Mouse (Mus musculus): ENCODE measurements around the gene Fbxl7. TPM values are rescaled to one million over a fixed set of nuclear protein-coding genes. Genes with fewer than 3 reads are reported as not detected.
A peak's percentile ranks its signal among the peaks of the same experiment; 100 is the strongest.

The Fbxl7 gene
- 3.6 and 3.7 TPM in 2 replicates for polyA plus RNA-seq (2015; fragmentation: Nextera tagmentation; extraction: Ambion mirVana)

DNA sequence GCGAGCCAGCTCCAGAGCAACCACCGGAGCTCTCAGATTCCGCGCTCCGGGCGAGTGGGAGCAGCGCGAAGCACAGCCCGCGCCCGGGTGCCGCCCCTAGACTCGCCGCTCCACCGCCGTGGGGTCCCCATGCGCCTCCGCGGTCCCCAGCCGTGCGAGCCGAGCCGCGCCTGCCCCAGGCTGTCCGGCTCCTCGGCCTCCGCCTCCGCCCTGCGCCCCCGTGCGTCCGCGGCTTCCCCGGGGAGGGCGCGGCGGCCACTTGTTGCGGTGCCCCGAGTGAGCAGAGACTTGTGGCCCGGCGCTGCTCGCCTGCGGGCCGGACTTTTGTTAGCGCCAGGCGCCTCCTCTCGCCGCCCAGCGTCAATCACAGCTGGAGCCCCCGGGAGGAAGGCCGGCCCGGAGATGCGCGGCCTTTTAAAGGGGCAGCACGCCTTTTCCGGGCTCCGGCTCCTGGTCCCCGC is at the start of gene Fbxl7:
Gene Fbxl7 (minus strand): TSS at position 330 of the 461 bp plus-strand sequence.
- Histone ChIP-seq H3K27ac (ENCODE audit: low read depth, low read length) (peak within 1 kb of the TSS; percentile 84), H3K4me1 (replicated peaks; ENCODE audit: control insufficient read depth, insufficient read depth, low read length) (no peaks in the 10 kb centered on the region), H3K27me3 (replicated peaks; ENCODE audit: control insufficient read depth, insufficient read depth, low read length) (peaks cover 14% of the 10 kb centered on the region; the same call in 1 of the 2 replicates), H3K9ac (ENCODE audit: low read depth, low read length) (peak within 1 kb of the TSS; percentile 62), H3K4me2 (replicated peaks; ENCODE audit: low read depth) (peak within 1 kb of the TSS; percentile 85), H3K36me3 (ENCODE audit: control insufficient read depth, insufficient read depth) (no peaks in the 10 kb centered on the region), H3K4me3 (ENCODE audit: low read depth, low read length) (peak within 1 kb of the TSS; percentile 68), H3K9me3 (ENCODE audit: control insufficient read depth) (no peaks in the 10 kb centered on the region)
- peak; percentile 71 for ATAC-seq
- under 1% methylated on average over 58 of the region's 58 CpGs for WGBS
- TF ChIP-seq CTCF (IDR thresholded peaks at IDR 0.05; ENCODE audit: low read depth): peak; percentile 61

GRCm38 (mm10) chr15:26922026-26922425 is 26.6 kb upstream of the Fbxl7 start:
- no peak overlapping the region for H3K9ac ChIP-seq (ENCODE audit: low read depth, low read length)
- no peak overlapping the region for H3K4me2 ChIP-seq (replicated peaks; ENCODE audit: low read depth)
- H3K36me3 ChIP-seq (ENCODE audit: control insufficient read depth, insufficient read depth): no peaks in the 10 kb centered on the region
- no peak overlapping the region for H3K27ac ChIP-seq (ENCODE audit: low read depth, low read length)
- no peak overlapping the region for H3K4me3 ChIP-seq (ENCODE audit: low read depth, low read length)
- no peaks in the 10 kb centered on the region for H3K27me3 ChIP-seq (replicated peaks; ENCODE audit: control insufficient read depth, insufficient read depth, low read length)
- no peaks in the 10 kb centered on the region for H3K4me1 ChIP-seq (replicated peaks; ENCODE audit: control insufficient read depth, insufficient read depth, low read length)
- WGBS: 82% methylated on average over 2 of the region's 2 CpGs
- H3K9me3 ChIP-seq (ENCODE audit: control insufficient read depth): no peaks in the 10 kb centered on the region
- ATAC-seq: no peak
- no peak for TF ChIP-seq CTCF (IDR thresholded peaks at IDR 0.05; ENCODE audit: low read depth)

- Histone ChIP-seq H3K27ac (ENCODE audit: low read depth, low read length) (no peak overlapping the region), H3K4me2 (replicated peaks; ENCODE audit: low read depth) (no peak overlapping the region), H3K4me1 (replicated peaks; ENCODE audit: control insufficient read depth, insufficient read depth, low read length) (no peaks in the 10 kb centered on the region), H3K9me3 (ENCODE audit: control insufficient read depth) (no peaks in the 10 kb centered on the region), H3K9ac (ENCODE audit: low read depth, low read length) (no peak overlapping the region), H3K4me3 (ENCODE audit: low read depth, low read length) (no peak overlapping the region), H3K36me3 (ENCODE audit: control insufficient read depth, insufficient read depth) (no peaks in the 10 kb centered on the region), H3K27me3 (replicated peaks; ENCODE audit: control insufficient read depth, insufficient read depth, low read length) (no peaks in the 10 kb centered on the region)
- TF ChIP-seq CTCF (IDR thresholded peaks at IDR 0.05; ENCODE audit: low read depth): no peak
- no peak for ATAC-seq
Observed at GRCm38 (mm10) chr15:26913427-26913826, 18.0 kb upstream of the Fbxl7 start.

GRCm38 (mm10) chr15:26895761-26896160 is 381 bp upstream of the Fbxl7 start:
- no peak for ATAC-seq
- H3K4me3 ChIP-seq (ENCODE audit: low read depth, low read length): peak overlapping the region; percentile 68
- H3K36me3 ChIP-seq (ENCODE audit: control insufficient read depth, insufficient read depth): no peaks in the 10 kb centered on the region
- peaks cover 14% of the 10 kb centered on the region; the same call in 1 of the 2 replicates for H3K27me3 ChIP-seq (replicated peaks; ENCODE audit: control insufficient read depth, insufficient read depth, low read length)
- H3K9me3 ChIP-seq (ENCODE audit: control insufficient read depth): no peaks in the 10 kb centered on the region
- TF ChIP-seq CTCF (IDR thresholded peaks at IDR 0.05; ENCODE audit: low read depth): no peak
- H3K9ac ChIP-seq (ENCODE audit: low read depth, low read length): peak overlapping the region; percentile 62
- under 1% methylated on average over 14 of the region's 14 CpGs for WGBS
- peak overlapping the region; percentile 84 for H3K27ac ChIP-seq (ENCODE audit: low read depth, low read length)
- H3K4me2 ChIP-seq (replicated peaks; ENCODE audit: low read depth): peak overlapping the region; percentile 85
- no peaks in the 10 kb centered on the region for H3K4me1 ChIP-seq (replicated peaks; ENCODE audit: control insufficient read depth, insufficient read depth, low read length)

DNA sequence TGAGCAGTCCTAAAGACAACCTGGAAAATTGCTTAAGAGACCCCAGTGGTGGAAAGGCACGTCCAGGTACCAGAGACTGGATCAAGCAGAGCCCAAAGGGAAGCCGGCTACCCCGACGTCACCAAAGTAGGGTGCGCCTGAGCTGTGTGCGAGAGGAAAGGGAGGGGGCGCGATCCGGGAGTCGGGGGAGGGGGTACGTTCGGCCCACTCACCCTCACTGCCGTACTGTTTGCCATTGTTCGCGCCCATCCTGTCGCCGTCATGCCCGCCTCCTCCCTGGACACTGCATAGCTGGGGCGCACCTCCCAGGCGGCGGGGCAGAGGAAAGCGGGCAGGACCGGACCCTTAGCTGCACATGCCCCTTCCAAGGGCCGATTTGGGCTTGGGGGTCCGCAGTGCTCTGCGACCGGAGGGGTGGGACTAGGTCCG is 565 bp downstream of the Fbxl7 start:
- Histone ChIP-seq H3K27me3 (replicated peaks; ENCODE audit: control insufficient read depth, insufficient read depth, low read length) (peaks cover 14% of the 10 kb centered on the region; the same call in 1 of the 2 replicates), H3K4me2 (replicated peaks; ENCODE audit: low read depth) (peak overlapping the region; percentile 85), H3K36me3 (ENCODE audit: control insufficient read depth, insufficient read depth) (no peaks in the 10 kb centered on the region), H3K9ac (ENCODE audit: low read depth, low read length) (peak overlapping the region; percentile 62), H3K4me1 (replicated peaks; ENCODE audit: control insufficient read depth, insufficient read depth, low read length) (no peaks in the 10 kb centered on the region), H3K9me3 (ENCODE audit: control insufficient read depth) (no peaks in the 10 kb centered on the region), H3K4me3 (ENCODE audit: low read depth, low read length) (peak overlapping the region; percentile 68), H3K27ac (ENCODE audit: low read depth, low read length) (peak overlapping the region; percentile 84)
- ATAC-seq: peak; percentile 55
- 0 out of 2 replicates have a peak, but pooled peaks have one; percentile 8 for TF ChIP-seq CTCF (IDR thresholded peaks at IDR 0.05; ENCODE audit: low read depth)
- 0% methylated on average over 28 of the region's 28 CpGs for WGBS

- TF ChIP-seq CTCF (IDR thresholded peaks at IDR 0.05; ENCODE audit: low read depth): no peak
- Histone ChIP-seq H3K4me2 (replicated peaks; ENCODE audit: low read depth) (peak overlapping the region; percentile 85), H3K36me3 (ENCODE audit: control insufficient read depth, insufficient read depth) (no peaks in the 10 kb centered on the region), H3K4me3 (ENCODE audit: low read depth, low read length) (peak overlapping the region; percentile 68), H3K27me3 (replicated peaks; ENCODE audit: control insufficient read depth, insufficient read depth, low read length) (peaks cover 14% of the 10 kb centered on the region; the same call in 1 of the 2 replicates), H3K9me3 (ENCODE audit: control insufficient read depth) (no peaks in the 10 kb centered on the region), H3K9ac (ENCODE audit: low read depth, low read length) (no peak overlapping the region), H3K4me1 (replicated peaks; ENCODE audit: control insufficient read depth, insufficient read depth, low read length) (no peaks in the 10 kb centered on the region), H3K27ac (ENCODE audit: low read depth, low read length) (no peak overlapping the region)
- ATAC-seq: no peak
- 9% methylated on average over 12 of the region's 12 CpGs for WGBS
Observed at GRCm38 (mm10) chr15:26894031-26894655, 1.2 kb downstream of the Fbxl7 start.
